Mouse (Mus musculus) erythroblast, embryonic 14.5 days (primary cell): ENCODE measurements around the gene Slc25a45.

ENCODE experiments used
- GATA1 ChIP-seq: IDR thresholded peaks from 2 replicates; pipeline ENCODE4 v1.6.1; 2012; ENCODE audit warnings: low read length, inconsistent platforms, mixed read lengths
- TAL1 ChIP-seq: IDR thresholded peaks from 3 replicates; pipeline ENCODE4 v1.6.1; 2012; ENCODE audit warnings: low read length, inconsistent platforms, mixed read lengths

DNA sequence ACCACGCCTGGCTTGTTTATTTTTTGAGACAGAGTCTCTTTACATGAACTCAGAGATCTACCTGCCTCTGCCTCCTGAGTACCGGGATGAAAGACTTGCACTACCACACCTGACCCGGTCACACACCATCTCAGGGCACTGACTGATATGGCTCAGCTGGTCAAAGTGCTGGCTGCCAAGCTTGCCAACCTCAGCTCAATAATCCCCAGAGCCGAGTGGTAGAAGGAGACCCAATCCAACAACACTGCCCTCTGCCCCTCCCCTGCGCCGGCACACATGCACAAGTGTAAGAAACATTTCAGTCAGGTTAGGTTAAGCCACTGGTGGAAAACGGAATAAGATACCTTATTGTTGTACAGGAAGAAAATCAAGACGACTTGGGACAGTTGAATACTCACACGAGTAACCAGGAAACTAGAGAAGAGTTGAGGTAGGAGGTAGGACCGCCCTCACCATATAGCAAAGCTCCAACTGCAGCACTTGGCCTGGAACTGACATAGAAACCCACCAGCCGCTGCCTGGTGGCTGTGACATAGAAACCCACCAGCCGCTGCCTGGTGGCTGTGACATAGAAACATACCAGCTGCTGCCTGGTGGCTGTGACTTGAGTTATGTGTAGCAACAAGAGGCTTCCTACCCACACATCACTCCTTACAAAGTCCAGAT, 43.2 kb upstream of the Slc25a45 start:
- TF ChIP-seq GATA1 (no peak), TAL1 (no peak)
